Mouse (Mus musculus): ENCODE data around the gene Mcm2. TPM values are rescaled to one million over a fixed set of nuclear protein-coding genes. Genes with fewer than 3 reads are reported as not detected.

Mcm2 gene
- polyA plus RNA-seq, 1 experiment = 40.3 TPM

GRCm38 (mm10) chr6:88934816-88935215 is 36.2 kb upstream of the Mcm2 start:
- Histone ChIP-seq H3K4me1 (ENCODE audit: control insufficient read depth, insufficient read depth, insufficient read length) (peaks cover 3% of the 10 kb centered on the region; the same call in 1 of the 2 replicates), H3K4me3 (ENCODE audit: extremely low read depth, insufficient read depth, insufficient read length) (no peak overlapping the region), H3K27me3 (ENCODE audit: control insufficient read depth, insufficient read depth, low read length) (no peaks in the 10 kb centered on the region), H3K36me3 (ENCODE audit: control insufficient read depth, insufficient read depth, low read length) (no peaks in the 10 kb centered on the region), H3K27ac (ENCODE audit: insufficient read depth, low read length) (no peak overlapping the region)
- WGBS = 27% methylated on average over 4 of the region's 4 CpGs
- TF ChIP-seq POLR2A (IDR thresholded peaks at IDR 0.05; ENCODE audit: low read depth, low read length) = no peak
- no peak for DNase-seq (ENCODE audit: low read depth in 1 of 2, low spot score in 2 of 2)

- DNase-seq (ENCODE audit: low read depth in 1 of 2, low spot score in 2 of 2) = no peak
- Histone ChIP-seq H3K4me3 (ENCODE audit: extremely low read depth, insufficient read depth, insufficient read length) (no peak overlapping the region), H3K4me1 (ENCODE audit: control insufficient read depth, insufficient read depth, insufficient read length) (peaks cover under 1% of the 10 kb centered on the region; the same call in 1 of the 2 replicates), H3K36me3 (ENCODE audit: control insufficient read depth, insufficient read depth, low read length) (no peaks in the 10 kb centered on the region), H3K27ac (ENCODE audit: insufficient read depth, low read length) (no peak overlapping the region), H3K27me3 (ENCODE audit: control insufficient read depth, insufficient read depth, low read length) (no peaks in the 10 kb centered on the region)
- WGBS = 89% methylated on average over 4 of the region's 4 CpGs
- TF ChIP-seq POLR2A (IDR thresholded peaks at IDR 0.05; ENCODE audit: low read depth, low read length) = no peak
- TF ChIP-seq CTCF (IDR thresholded peaks at IDR 0.05; ENCODE audit: extremely low read depth, insufficient read depth, insufficient read length, insufficient replicate concordance) = no peak
Observed at GRCm38 (mm10) chr6:88934132-88934531, 35.6 kb upstream of the Mcm2 start.

- H3K4me3 ChIP-seq (ENCODE audit: extremely low read depth, insufficient read depth, insufficient read length) = no peak overlapping the region
- no peak overlapping the region for H3K27ac ChIP-seq (ENCODE audit: insufficient read depth, low read length)
- no peak for DNase-seq (ENCODE audit: low read depth in 1 of 2, low spot score in 2 of 2)
- TF ChIP-seq POLR2A (IDR thresholded peaks at IDR 0.05; ENCODE audit: low read depth, low read length) = no peak
- TF ChIP-seq CTCF (IDR thresholded peaks at IDR 0.05; ENCODE audit: extremely low read depth, insufficient read depth, insufficient read length, insufficient replicate concordance) = no peak
- H3K36me3 ChIP-seq (ENCODE audit: control insufficient read depth, insufficient read depth, low read length) = no peaks in the 10 kb centered on the region
- no peaks in the 10 kb centered on the region for H3K4me1 ChIP-seq (ENCODE audit: control insufficient read depth, insufficient read depth, insufficient read length)
- H3K27me3 ChIP-seq (ENCODE audit: control insufficient read depth, insufficient read depth, low read length) = no peaks in the 10 kb centered on the region
- 85% methylated on average over 2 of the region's 2 CpGs for WGBS
Observed at GRCm38 (mm10) chr6:88931449-88931848, 32.9 kb upstream of the Mcm2 start.

DNA sequence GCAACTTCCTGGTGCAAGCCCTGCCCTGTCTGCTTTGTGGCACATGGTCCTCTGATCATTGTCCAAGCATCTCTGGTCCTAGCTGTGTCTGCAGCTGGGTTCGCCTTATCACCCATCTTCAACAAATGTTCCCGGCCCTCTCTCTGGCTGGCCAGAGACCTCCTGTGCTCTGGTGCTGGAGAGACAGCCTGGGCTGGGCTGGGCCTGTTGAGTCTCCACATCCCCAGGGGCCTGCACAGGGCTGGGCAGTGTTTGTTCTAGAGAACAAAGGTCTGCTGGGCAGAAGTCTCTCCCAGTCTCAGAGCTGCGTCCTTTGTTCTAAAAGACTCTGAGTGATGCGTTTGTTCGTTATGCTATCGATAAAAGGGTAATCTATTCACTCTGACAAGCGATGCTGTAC is 31.5 kb upstream of the Mcm2 start:
- 87% methylated on average over 7 of the region's 7 CpGs for WGBS
- TF ChIP-seq CTCF (IDR thresholded peaks at IDR 0.05; ENCODE audit: extremely low read depth, insufficient read depth, insufficient read length, insufficient replicate concordance) (no peak), POLR2A (IDR thresholded peaks at IDR 0.05; ENCODE audit: low read depth, low read length) (no peak)
- Histone ChIP-seq H3K27ac (ENCODE audit: insufficient read depth, low read length) (no peak overlapping the region), H3K4me3 (ENCODE audit: extremely low read depth, insufficient read depth, insufficient read length) (no peak overlapping the region), H3K36me3 (ENCODE audit: control insufficient read depth, insufficient read depth, low read length) (no peaks in the 10 kb centered on the region), H3K4me1 (ENCODE audit: control insufficient read depth, insufficient read depth, insufficient read length) (no peaks in the 10 kb centered on the region), H3K27me3 (ENCODE audit: control insufficient read depth, insufficient read depth, low read length) (no peaks in the 10 kb centered on the region)
- DNase-seq (ENCODE audit: low read depth in 1 of 2, low spot score in 2 of 2) = no peak

DNA sequence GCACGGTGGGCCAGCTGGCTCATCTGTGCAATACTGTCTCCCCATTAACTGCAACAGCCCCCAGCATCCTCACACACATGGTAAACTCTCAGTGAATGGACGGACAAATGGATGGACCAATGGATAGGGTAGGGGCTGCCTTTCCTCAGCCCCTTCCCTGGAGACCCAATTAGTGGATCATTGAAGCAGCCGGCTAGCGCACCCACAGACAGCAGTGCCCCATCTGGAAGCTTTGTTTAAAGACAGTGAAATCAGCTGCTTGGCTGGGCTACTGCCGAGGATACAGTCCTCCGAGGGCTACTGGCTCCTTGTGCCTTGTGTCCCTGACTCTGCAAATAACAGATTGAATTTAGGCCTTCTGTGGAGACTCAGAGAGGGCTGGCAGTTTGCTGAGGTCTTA is 30.9 kb upstream of the Mcm2 start:
- TF ChIP-seq CTCF (IDR thresholded peaks at IDR 0.05; ENCODE audit: extremely low read depth, insufficient read depth, insufficient read length, insufficient replicate concordance) (no peak), POLR2A (IDR thresholded peaks at IDR 0.05; ENCODE audit: low read depth, low read length) (no peak)
- no peaks in the 10 kb centered on the region for H3K4me1 ChIP-seq (ENCODE audit: control insufficient read depth, insufficient read depth, insufficient read length)
- no peak for DNase-seq (ENCODE audit: low read depth in 1 of 2, low spot score in 2 of 2)
- 96% methylated on average over 6 of the region's 6 CpGs for WGBS
- no peak overlapping the region for H3K4me3 ChIP-seq (ENCODE audit: extremely low read depth, insufficient read depth, insufficient read length)
- no peaks in the 10 kb centered on the region for H3K27me3 ChIP-seq (ENCODE audit: control insufficient read depth, insufficient read depth, low read length)
- H3K36me3 ChIP-seq (ENCODE audit: control insufficient read depth, insufficient read depth, low read length) = no peaks in the 10 kb centered on the region
- no peak overlapping the region for H3K27ac ChIP-seq (ENCODE audit: insufficient read depth, low read length)

DNA sequence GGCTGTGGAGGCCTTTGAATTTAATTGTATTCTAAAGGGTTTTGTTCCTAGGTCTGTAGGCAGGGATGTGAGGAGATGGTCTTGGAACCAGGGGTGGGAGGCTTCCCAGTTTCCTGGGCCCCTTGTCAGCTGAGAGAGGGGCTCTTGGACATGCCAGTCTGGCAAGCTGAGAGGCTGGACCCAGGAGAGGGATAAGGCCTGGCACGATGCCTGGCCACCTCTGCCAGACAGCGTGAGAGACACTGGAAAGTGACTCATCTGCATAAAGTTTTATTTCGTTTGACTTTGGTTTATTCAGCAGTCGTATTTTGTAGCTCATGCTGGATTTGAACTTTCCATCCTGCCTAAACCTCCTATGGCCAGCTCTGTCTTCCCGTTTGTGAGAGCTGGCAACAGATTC is 30.0 kb upstream of the Mcm2 start:
- WGBS = 75% methylated on average over 5 of the region's 5 CpGs
- H3K27ac ChIP-seq (ENCODE audit: insufficient read depth, low read length) = no peak overlapping the region
- H3K27me3 ChIP-seq (ENCODE audit: control insufficient read depth, insufficient read depth, low read length) = no peaks in the 10 kb centered on the region
- H3K4me1 ChIP-seq (ENCODE audit: control insufficient read depth, insufficient read depth, insufficient read length) = no peaks in the 10 kb centered on the region
- no peak for TF ChIP-seq POLR2A (IDR thresholded peaks at IDR 0.05; ENCODE audit: low read depth, low read length)
- no peak for TF ChIP-seq CTCF (IDR thresholded peaks at IDR 0.05; ENCODE audit: extremely low read depth, insufficient read depth, insufficient read length, insufficient replicate concordance)
- no peak overlapping the region for H3K4me3 ChIP-seq (ENCODE audit: extremely low read depth, insufficient read depth, insufficient read length)
- no peak for DNase-seq (ENCODE audit: low read depth in 1 of 2, low spot score in 2 of 2)
- H3K36me3 ChIP-seq (ENCODE audit: control insufficient read depth, insufficient read depth, low read length) = no peaks in the 10 kb centered on the region

DNA sequence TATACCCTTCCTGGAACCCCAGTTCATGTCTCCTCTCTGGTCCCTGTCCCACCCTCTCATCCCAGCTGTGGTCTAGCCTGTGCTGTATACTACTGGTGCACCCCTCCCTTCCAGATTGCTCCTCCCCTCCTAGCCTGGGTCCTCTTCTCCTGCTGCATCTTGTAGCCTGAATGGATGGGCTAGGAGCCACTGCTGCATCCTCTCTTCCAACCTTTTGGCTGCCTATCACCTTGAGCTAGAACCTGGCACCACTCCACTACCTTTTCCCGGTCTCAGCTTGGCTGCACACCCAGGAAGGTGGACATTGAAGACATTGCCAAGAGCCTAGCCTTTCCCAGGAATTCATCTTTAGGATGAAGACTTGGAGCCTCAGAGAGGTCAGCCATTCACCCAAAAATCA is 29.4 kb upstream of the Mcm2 start:
- no peak for TF ChIP-seq CTCF (IDR thresholded peaks at IDR 0.05; ENCODE audit: extremely low read depth, insufficient read depth, insufficient read length, insufficient replicate concordance)
- TF ChIP-seq POLR2A (IDR thresholded peaks at IDR 0.05; ENCODE audit: low read depth, low read length) = no peak
- H3K27ac ChIP-seq (ENCODE audit: insufficient read depth, low read length) = no peak overlapping the region
- 90% methylated on average over 1 of the region's 1 CpGs for WGBS
- no peaks in the 10 kb centered on the region for H3K4me1 ChIP-seq (ENCODE audit: control insufficient read depth, insufficient read depth, insufficient read length)
- no peak for DNase-seq (ENCODE audit: low read depth in 1 of 2, low spot score in 2 of 2)
- H3K36me3 ChIP-seq (ENCODE audit: control insufficient read depth, insufficient read depth, low read length) = no peaks in the 10 kb centered on the region
- H3K4me3 ChIP-seq (ENCODE audit: extremely low read depth, insufficient read depth, insufficient read length) = no peak overlapping the region
- H3K27me3 ChIP-seq (ENCODE audit: control insufficient read depth, insufficient read depth, low read length) = no peaks in the 10 kb centered on the region
